Mouse (Mus musculus) heart, embryonic 14.5 days (tissue): ENCODE data around the gene Abcc3. TPM values are rescaled to one million over a fixed set of nuclear protein-coding genes. Genes with fewer than 3 reads are reported as not detected.
"Not testable (repeated sequence)": the region's sequence is repeated elsewhere in the genome, so short reads cannot be mapped to it uniquely, and the experiment has no call there.

Experiments used
- ATAC-seq: fragments of 200-750 bp; cut with Nextera tagmentation; 2 replicates; pipeline ENCODE4 v1.8.0; 2017; ENCODE audit warnings: low read depth, moderate TSS enrichment; ENCODE audit not compliant: insufficient number of reproducible peaks, insufficient read depth, low FRiP score
- H3K27ac ChIP-seq, 2 experiments: fragments of 200-500 bp in 1 of 2; fragments of 300-500 bp in 1 of 2; sonication (generic) in 1 of 2; replicated peaks in 1 of 2; 2 replicates each; pipeline ENCODE4 v1.5.1; 2012 to 2014; ENCODE audit warnings: low read depth in 2 of 2, low read length in 2 of 2, control low read depth in 1 of 2, mild to moderate bottlenecking in 1 of 2, mixed read lengths in 1 of 2; ENCODE audit not compliant: control insufficient read depth in 1 of 2, insufficient read depth in 1 of 2
- H3K27me3 ChIP-seq: fragments of 300-500 bp; sonication (generic); 2 replicates; pipeline ENCODE4 v1.6.1; 2014; ENCODE audit warnings: mild to moderate bottlenecking, low read length, control low read depth; ENCODE audit not compliant: control insufficient read depth, insufficient read depth
- H3K36me3 ChIP-seq: fragments of 300-500 bp; sonication (generic); 2 replicates; pipeline ENCODE4 v1.6.1; 2014; ENCODE audit warnings: mild to moderate bottlenecking, control low read depth, low read length, mixed read lengths; ENCODE audit not compliant: control insufficient read depth, insufficient read depth
- H3K4me1 ChIP-seq, 2 experiments: fragments of 200-500 bp in 1 of 2; fragments of 300-500 bp in 1 of 2; sonication (generic) in 1 of 2; 2 replicates each; pipeline ENCODE4 v1.6.1; 2012 to 2014; ENCODE audit warnings: low read length in 2 of 2, control low read depth in 1 of 2, mixed read lengths in 1 of 2; ENCODE audit not compliant: control insufficient read depth in 2 of 2, insufficient read depth in 2 of 2
- H3K4me2 ChIP-seq: fragments of 300-500 bp; sonication (generic); 2 replicates; pipeline ENCODE4 v1.6.1; 2014; ENCODE audit warnings: mild to moderate bottlenecking, low read length
- H3K4me3 ChIP-seq, 2 experiments: fragments of 200-500 bp in 1 of 2; fragments of 300-500 bp in 1 of 2; sonication (generic) in 1 of 2; 2 replicates each; pipeline ENCODE4 v1.5.1; 2012 to 2014; ENCODE audit warnings: low read length in 2 of 2, mild to moderate bottlenecking in 2 of 2, control low read depth in 1 of 2, low read depth in 1 of 2, moderate library complexity in 1 of 2; ENCODE audit not compliant: control insufficient read depth in 1 of 2, insufficient read depth in 1 of 2
- H3K9ac ChIP-seq: fragments of 300-500 bp; sonication (generic); 2 replicates; pipeline ENCODE4 v1.6.1; 2014; ENCODE audit warnings: mild to moderate bottlenecking, low read length
- H3K9me3 ChIP-seq: fragments of 300-500 bp; sonication (generic); 2 replicates; pipeline ENCODE4 v1.6.1; 2016; ENCODE audit warnings: low read length, control low read depth; ENCODE audit not compliant: control insufficient read depth
- WGBS: fragments of 180-500 bp; shearing (Covaris S2); extraction: QIAGEN DNeasy Blood & Tissue Kit; methylation state at CpG from one replicate; pipeline ENCODE4 v1.1.7; 2014; 5-methylcytosine and 5-hydroxymethylcytosine counted together
- polyA plus RNA-seq: library from polyadenylated mRNA; unstranded; fragments of >200 nt; fragmentation: Nextera tagmentation; extraction: Ambion mirVana; gene quantifications from 2 replicates; pipeline ENCODE4 v1.2.1, GENCODE M21; 2014

Gene Abcc3
- polyA plus RNA-seq, 1 experiment from 2014 or later = 0.49 TPM

DNA sequence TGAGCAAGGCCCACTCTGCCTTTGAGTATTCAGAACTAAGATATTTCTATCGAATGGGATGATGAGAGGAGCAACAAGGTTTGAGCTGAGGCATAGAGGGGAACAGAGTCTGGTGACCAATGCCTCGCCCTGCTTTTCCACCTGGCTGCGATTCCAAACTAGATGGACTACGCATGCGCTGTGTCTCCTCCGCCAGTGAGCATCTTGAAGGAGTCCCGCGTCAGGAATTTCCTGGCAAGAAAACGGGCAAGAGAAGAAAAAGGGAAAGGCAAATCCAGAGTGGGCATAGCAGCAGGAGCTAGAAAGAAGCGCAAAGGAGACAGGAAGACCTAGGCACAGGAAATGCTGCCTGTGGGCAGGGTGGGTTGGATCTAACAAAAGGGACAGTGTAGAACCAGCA is 11.0 kb upstream of the Abcc3 start:
- H3K27me3 ChIP-seq = 0 out of 2 replicates have a peak, but pooled peaks cover 3% of the 10 kb centered on the region
- 78% methylated on average over 10 of the region's 10 CpGs for WGBS
- no peak overlapping the region for H3K27ac ChIP-seq
- H3K9ac ChIP-seq = no peak overlapping the region
- no peak overlapping the region for H3K4me2 ChIP-seq
- H3K4me1 ChIP-seq = peaks cover 10 to 17% of the 10 kb centered on the region in 2 experiments; a peak in 3 of 4 replicates
- no peak overlapping the region for H3K4me3 ChIP-seq
- H3K36me3 ChIP-seq = no peaks in the 10 kb centered on the region
- ATAC-seq = no peak
- H3K9me3 ChIP-seq = no peaks in the 10 kb centered on the region

DNA sequence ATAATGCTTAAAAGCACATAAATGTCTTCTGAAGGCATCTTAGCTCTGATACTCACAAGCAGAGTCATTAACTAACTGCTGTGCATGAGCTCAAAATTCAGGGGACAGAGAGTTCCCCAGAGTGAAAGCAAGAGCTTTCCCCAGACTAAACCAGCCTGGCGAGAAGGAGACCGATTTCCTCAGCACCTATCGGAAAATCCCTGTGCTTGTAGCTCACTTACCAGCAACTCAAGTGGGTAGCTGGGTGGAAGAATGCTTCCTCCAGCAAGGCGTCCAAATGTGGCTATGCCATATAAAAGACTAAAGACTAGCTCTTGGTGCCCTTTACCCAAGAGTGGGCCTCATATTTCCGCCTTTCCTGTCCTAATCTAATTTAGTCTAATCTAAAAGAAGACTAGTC is 9.9 kb upstream of the Abcc3 start:
- H3K4me1 ChIP-seq = peaks cover 8 to 13% of the 10 kb centered on the region in 2 experiments; a peak in 3 of 4 replicates
- 0 out of 2 replicates have a peak, but pooled peaks cover 3% of the 10 kb centered on the region for H3K27me3 ChIP-seq
- no peak overlapping the region for H3K27ac ChIP-seq
- 78% methylated on average over 5 of the region's 5 CpGs for WGBS
- H3K9ac ChIP-seq = no peak overlapping the region
- ATAC-seq = no peak
- H3K4me2 ChIP-seq = no peak overlapping the region
- no peak overlapping the region for H3K4me3 ChIP-seq
- no peaks in the 10 kb centered on the region for H3K36me3 ChIP-seq
- H3K9me3 ChIP-seq = no peaks in the 10 kb centered on the region

DNA sequence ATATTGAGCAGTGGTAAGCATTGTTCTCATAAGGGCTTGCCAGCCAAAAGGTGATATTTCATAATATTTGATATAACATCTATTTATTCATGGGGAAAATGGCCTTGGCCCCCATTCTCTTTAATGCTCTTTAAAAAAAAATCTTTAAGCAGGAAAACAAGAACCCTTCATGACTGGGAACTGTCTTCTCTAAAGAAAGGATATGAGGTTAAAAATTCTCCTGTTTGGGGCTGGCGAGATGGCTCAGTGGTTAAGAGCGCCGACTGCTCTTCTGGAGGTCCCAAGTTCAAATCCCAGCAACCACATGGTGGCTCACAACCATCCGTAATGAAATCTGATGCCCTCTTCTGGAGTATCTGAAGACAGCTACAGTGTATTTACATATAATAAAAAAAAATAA is 9.2 kb upstream of the Abcc3 start:
- H3K4me3 ChIP-seq, H3K36me3 ChIP-seq, H3K27me3 ChIP-seq, H3K9ac ChIP-seq, H3K27ac ChIP-seq, H3K4me1 ChIP-seq, H3K4me2 ChIP-seq, ATAC-seq, H3K9me3 ChIP-seq: not testable (repeated sequence)
- 89% methylated on average over 4 of the region's 4 CpGs for WGBS

DNA sequence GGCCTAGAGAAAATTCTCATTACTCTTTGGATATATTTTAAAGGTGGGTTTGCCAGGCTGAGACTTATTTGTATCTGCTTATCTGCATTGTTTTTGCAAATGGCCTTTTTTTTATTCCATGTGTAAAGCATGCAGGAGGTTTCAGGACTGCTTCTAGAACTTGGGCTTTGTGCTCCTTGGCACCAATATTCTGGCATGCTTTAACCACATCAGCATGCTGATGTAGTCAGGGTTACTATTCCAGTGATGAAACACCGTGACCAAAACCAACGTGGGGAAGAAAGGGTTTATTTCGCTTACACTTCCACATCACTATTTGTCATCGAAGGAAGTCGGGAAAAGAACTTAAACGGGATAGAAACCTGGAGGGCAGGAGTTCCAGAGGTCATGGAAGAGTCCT is 8.2 kb upstream of the Abcc3 start:
- Histone ChIP-seq H3K36me3 (no peaks in the 10 kb centered on the region), H3K27me3 (0 out of 2 replicates have a peak, but pooled peaks cover 3% of the 10 kb centered on the region), H3K4me2 (no peak overlapping the region), H3K4me1 (peaks cover 4 to 8% of the 10 kb centered on the region in 2 experiments; a peak in 2 of 4 replicates), H3K9ac (no peak overlapping the region), H3K9me3 (no peaks in the 10 kb centered on the region), H3K27ac (no peak overlapping the region), H3K4me3 (no peak overlapping the region)
- 70% methylated on average over 6 of the region's 6 CpGs for WGBS
- no peak for ATAC-seq

DNA sequence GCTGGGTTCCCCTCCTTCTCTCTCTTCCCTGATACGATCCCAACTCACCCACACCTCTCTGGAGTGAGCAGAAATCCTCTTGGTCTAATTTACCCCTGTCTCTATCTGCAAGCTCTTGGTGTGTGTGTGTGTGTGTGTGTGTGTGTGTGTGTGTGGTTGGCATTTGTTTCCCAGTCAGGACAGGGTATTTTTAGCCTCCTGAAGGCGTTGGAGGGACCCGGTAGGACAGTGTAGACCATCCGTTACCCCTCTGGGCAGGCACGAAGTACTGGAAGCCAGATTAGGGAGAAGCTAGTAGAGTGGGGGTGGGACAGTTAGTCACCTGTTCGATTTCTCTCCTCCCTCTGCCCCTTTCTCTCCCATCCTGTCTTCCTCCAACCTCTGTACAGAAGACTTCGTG is 1.3 kb upstream of the Abcc3 start:
- H3K27me3 ChIP-seq = peaks cover 5% of the 10 kb centered on the region; the same call in 1 of the 2 replicates
- no peak overlapping the region for H3K4me2 ChIP-seq

DNA sequence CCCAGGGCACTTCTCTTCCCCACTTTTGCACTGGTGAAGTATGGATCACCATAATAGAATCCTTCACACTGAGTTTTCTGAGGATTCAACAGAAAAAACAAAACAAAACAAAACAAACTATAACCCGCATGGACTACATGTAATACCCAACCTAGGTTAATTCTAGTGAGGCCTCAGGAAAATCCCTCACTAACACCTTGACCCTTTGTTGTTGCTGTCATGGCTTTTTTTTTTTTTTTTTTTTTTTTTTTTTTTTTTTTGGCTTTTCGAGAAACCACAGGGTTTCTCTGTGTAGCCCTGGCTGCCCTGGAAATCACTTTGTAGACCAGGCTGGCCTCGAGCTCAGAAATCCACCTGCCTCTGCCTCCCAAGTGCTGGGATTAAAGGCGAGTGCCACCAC is 693 bp upstream of the Abcc3 start:
- not testable (repeated sequence) for H3K9me3 ChIP-seq, H3K36me3 ChIP-seq, H3K4me2 ChIP-seq, H3K9ac ChIP-seq, H3K4me3 ChIP-seq, ATAC-seq, H3K27me3 ChIP-seq, H3K27ac ChIP-seq
- WGBS = 85% methylated on average over 4 of the region's 4 CpGs
- peaks cover 8 to 12% of the 10 kb centered on the region in 2 experiments for H3K4me1 ChIP-seq

More for the DNA sequence above, 1.3 kb upstream of the Abcc3 start:
- H3K27ac ChIP-seq = no peak overlapping the region
- no peak overlapping the region for H3K4me3 ChIP-seq
- H3K9me3 ChIP-seq = no peaks in the 10 kb centered on the region
- H3K4me1 ChIP-seq = peaks cover 8 to 12% of the 10 kb centered on the region in 2 experiments
- no peaks in the 10 kb centered on the region for H3K36me3 ChIP-seq
- WGBS = 48% methylated on average over 7 of the region's 7 CpGs
- no peak for ATAC-seq
- H3K9ac ChIP-seq = no peak overlapping the region

DNA sequence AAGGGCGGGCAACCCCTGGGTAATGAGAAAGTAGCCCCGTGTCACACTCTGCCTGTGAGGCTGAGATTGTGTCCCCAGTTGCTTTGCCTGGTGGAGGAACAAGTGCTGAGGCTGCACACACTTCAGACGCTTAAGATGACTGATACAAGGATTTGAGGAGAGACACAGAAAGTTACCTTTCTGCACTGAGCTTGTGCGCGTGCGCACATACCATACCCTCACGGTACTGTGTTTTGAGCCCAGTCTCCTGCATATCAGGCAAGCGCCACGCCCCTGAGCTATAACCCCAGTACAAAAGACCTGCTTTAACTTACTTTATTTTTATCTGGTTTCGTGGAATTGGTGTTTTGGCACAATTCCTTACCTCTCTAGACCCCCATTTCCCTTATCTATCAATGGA is 1.1 kb downstream of the Abcc3 start:
- ATAC-seq = no peak
- Histone ChIP-seq H3K9ac (no peak overlapping the region), H3K27ac (no peak overlapping the region), H3K36me3 (no peaks in the 10 kb centered on the region), H3K4me3 (no peak overlapping the region), H3K4me1 (peaks cover 8 to 13% of the 10 kb centered on the region in 2 experiments), H3K4me2 (no peak overlapping the region), H3K27me3 (peaks cover 5% of the 10 kb centered on the region; the same call in 1 of the 2 replicates), H3K9me3 (no peaks in the 10 kb centered on the region)
- WGBS = 83% methylated on average over 10 of the region's 10 CpGs

DNA sequence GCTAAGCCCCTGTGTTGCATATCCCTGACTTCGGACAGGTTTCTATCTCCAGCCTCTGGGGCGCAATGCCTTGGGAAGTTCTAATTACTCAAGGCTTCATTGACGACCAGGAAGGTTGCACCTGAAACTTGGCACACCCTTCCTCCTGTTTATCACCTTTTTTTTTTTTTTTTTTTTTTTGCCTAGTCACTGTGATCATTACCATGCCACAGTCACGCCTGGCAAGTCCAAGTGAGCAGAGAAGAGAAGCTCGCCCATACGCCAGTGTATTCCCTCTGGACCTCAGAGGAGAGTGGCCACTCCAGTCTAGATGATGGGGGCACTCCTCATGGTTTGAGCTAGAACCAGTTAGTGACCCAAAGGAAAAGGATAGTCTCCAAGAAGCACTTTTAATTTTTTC is 2.0 kb downstream of the Abcc3 start:
- no peak for ATAC-seq
- Histone ChIP-seq H3K9me3 (no peaks in the 10 kb centered on the region), H3K27me3 (peaks cover 5% of the 10 kb centered on the region; the same call in 1 of the 2 replicates), H3K36me3 (no peaks in the 10 kb centered on the region), H3K4me3 (no peak overlapping the region), H3K27ac (no peak overlapping the region), H3K4me2 (no peak overlapping the region), H3K4me1 (peaks cover 14 to 21% of the 10 kb centered on the region in 2 experiments), H3K9ac (no peak overlapping the region)
- 90% methylated on average over 6 of the region's 6 CpGs for WGBS
